Mouse (Mus musculus) CH12.LX (cell line): Measurements from ENCODE around the gene Gm10681.

Source experiments
- CTCF ChIP-seq, 2 experiments: IDR thresholded peaks in 1 of 2; conservative IDR thresholded peaks in 1 of 2; 2 replicates each; pipeline ENCODE4 v1.5.1; 2011 to 2012; ENCODE audit warnings: low read depth in 2 of 2, low read length in 2 of 2, improper control_type of control experiment in 1 of 2, inconsistent platforms in 1 of 2, mild to moderate bottlenecking in 1 of 2, moderate library complexity in 1 of 2
- ELF1 ChIP-seq: IDR thresholded peaks from 2 replicates; pipeline ENCODE4 v1.6.1; 2014; ENCODE audit warnings: low read depth, mild to moderate bottlenecking, inconsistent platforms, low read length, improper control_type of control experiment
- EP300 ChIP-seq: IDR thresholded peaks from 2 replicates; pipeline ENCODE4 v1.6.1; 2011; ENCODE audit warnings: low read length, improper control_type of control experiment
- MAX ChIP-seq: IDR thresholded peaks from 2 replicates; pipeline ENCODE4 v1.6.1; 2011; ENCODE audit warnings: low read length, improper control_type of control experiment
- MEF2A ChIP-seq: IDR thresholded peaks from 2 replicates; pipeline ENCODE4 v1.6.1; 2014; ENCODE audit warnings: low read depth, mild to moderate bottlenecking, inconsistent platforms, low read length, improper control_type of control experiment, borderline replicate concordance
- MXI1 ChIP-seq: IDR thresholded peaks from 2 replicates; pipeline ENCODE4 v1.6.1; 2011; ENCODE audit warnings: mild to moderate bottlenecking, low read depth, low read length, improper control_type of control experiment
- MYC ChIP-seq: IDR thresholded peaks from 2 replicates; pipeline ENCODE4 v1.6.1; 2011; ENCODE audit warnings: low read depth, mild to moderate bottlenecking, improper control_type of control experiment, low read length
- NELFE ChIP-seq: IDR thresholded peaks from 2 replicates; pipeline ENCODE4 v1.6.1; 2011; ENCODE audit warnings: low read depth, low read length, improper control_type of control experiment
- NRF1 ChIP-seq: IDR thresholded peaks from 2 replicates; pipeline ENCODE4 v1.6.1; 2014; ENCODE audit warnings: low read depth, mild to moderate bottlenecking, inconsistent platforms, low read length, improper control_type of control experiment, moderate library complexity
- POLR2A ChIP-seq: IDR thresholded peaks from 2 replicates; pipeline ENCODE4 v1.6.1; 2011; ENCODE audit warnings: low read depth, mild to moderate bottlenecking, improper control_type of control experiment, low read length
- ZMIZ1 ChIP-seq: IDR thresholded peaks from 2 replicates; pipeline ENCODE4 v1.6.1; 2012; ENCODE audit warnings: low read depth, mild to moderate bottlenecking, inconsistent platforms, low read length, improper control_type of control experiment
- ZNF384 ChIP-seq: IDR thresholded peaks from 2 replicates; pipeline ENCODE4 v1.6.1; 2012; ENCODE audit warnings: low read depth, low read length, improper control_type of control experiment, inconsistent platforms

GRCm38 (mm10) chr3:98635145-98635544, 46.5 kb upstream of the Gm10681 start:
- no peak for TF ChIP-seq NELFE
- TF ChIP-seq ZNF384: no peak
- TF ChIP-seq MAX: no peak
- no peak for TF ChIP-seq CTCF (conservative IDR thresholded peaks at IDR 0.05 in 1 of 2, IDR thresholded peaks at IDR 0.05 in 1 of 2; ENCODE audit: low read depth in 2 of 2, low read length in 2 of 2)
- TF ChIP-seq ELF1: no peak
- TF ChIP-seq MXI1: no peak
- no peak for TF ChIP-seq POLR2A
- no peak for TF ChIP-seq MYC
- no peak for TF ChIP-seq ZMIZ1
- no peak for TF ChIP-seq EP300
- no peak for TF ChIP-seq NRF1
- TF ChIP-seq MEF2A: no peak
